Mouse (Mus musculus): Measurements from ENCODE around the gene Cbx1. TPM values are rescaled to one million over a fixed set of nuclear protein-coding genes. Genes with fewer than 3 reads are reported as not detected.

The Cbx1 gene
- polyA plus RNA-seq, 1 experiment: 52.3 TPM

DNA sequence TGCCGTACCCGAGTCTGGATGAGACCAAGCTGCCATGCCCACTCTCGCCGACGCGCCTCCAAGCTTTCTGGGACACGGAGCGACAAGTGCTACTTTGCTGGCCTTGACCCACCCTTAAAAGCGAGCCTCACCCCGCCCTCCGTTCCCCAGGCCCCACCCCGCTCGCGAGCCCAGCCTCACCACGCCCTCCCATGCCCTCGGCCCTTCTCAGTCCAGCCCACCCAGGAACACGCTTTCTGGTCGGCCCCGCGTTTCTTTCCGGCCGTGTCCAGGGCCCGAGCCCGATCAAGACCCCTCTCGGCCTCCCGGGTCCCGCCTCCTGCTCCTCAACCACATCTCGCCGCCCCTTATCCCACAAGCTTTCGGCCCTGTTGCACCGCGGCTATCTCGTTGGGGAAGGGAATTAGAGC is 40.5 kb downstream of the Cbx1 start:
- DNase-seq: peak; percentile 68
- H3K27ac ChIP-seq (ENCODE audit: control insufficient read depth, insufficient read depth, low read length): peak overlapping the region; percentile 15; the same call in 1 of the 2 replicates
- no peaks in the 10 kb centered on the region; the same call in 1 of the 2 replicates for H3K36me3 ChIP-seq (ENCODE audit: control insufficient read depth, insufficient read depth, low read length)
- H3K4me3 ChIP-seq (ENCODE audit: control insufficient read depth, insufficient read depth, low read length): peak overlapping the region; percentile 90
- TF ChIP-seq POLR2A (IDR thresholded peaks at IDR 0.05; ENCODE audit: control insufficient read depth, extremely low read depth, insufficient read depth, low read length, poor library complexity) (no peak), CTCF (IDR thresholded peaks at IDR 0.05; ENCODE audit: borderline replicate concordance, control insufficient read depth, extremely low read depth, insufficient read depth, low read length, poor library complexity) (no peak; the same call in 1 of the 2 replicates)
- no peaks in the 10 kb centered on the region for H3K27me3 ChIP-seq (ENCODE audit: control insufficient read depth, insufficient read depth, low read length)
- under 1% methylated on average over 33 of the region's 33 CpGs for WGBS
- peaks cover 7% of the 10 kb centered on the region for H3K4me1 ChIP-seq (replicated peaks; ENCODE audit: control insufficient read depth, insufficient read depth, low read length)

DNA sequence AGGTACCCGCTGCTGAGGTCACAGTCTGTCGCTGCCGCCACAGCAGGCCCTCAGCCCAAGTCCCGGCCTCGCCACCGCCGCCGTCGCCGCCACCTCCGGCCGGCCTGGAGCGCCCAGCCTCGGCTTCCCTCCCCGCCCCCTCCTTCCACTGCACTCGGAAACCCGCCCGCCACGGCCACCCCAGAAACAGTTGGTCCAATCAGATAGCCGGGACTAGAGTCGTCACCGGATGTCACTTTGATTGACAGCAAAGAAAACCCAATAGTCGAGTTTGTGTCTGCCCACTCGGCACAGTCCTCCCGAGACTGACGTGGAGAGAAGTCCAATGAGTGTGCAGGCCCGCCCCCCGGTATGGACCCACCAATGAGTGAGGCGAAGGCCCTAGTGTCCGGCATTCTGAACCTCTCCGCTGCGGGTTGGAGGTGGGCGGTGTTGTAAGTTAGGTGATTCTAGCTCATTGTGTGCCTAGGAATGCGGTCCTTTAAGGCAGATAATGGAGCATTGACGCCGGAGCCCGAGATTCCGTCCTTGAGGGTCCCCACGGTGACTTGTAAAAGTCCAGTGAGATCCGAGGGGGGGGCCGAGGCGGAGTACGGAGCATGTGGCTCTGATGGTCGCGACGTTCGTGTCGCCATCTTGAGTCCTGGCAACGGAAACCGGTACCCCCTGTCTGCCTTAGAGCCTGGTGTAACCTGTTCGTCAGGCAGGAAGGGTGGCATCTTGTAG is 41.0 kb downstream of the Cbx1 start, which contains the start of gene Nfe2l1:
TSS of gene Nfe2l1 (minus strand) at position 156 of the 726 bp plus-strand sequence.
- peak; percentile 99 for DNase-seq
- H3K36me3 ChIP-seq (ENCODE audit: control insufficient read depth, insufficient read depth, low read length): no peaks in the 10 kb centered on the region; the same call in 1 of the 2 replicates
- H3K4me3 ChIP-seq (ENCODE audit: control insufficient read depth, insufficient read depth, low read length): peak within 1 kb of the TSS; percentile 93
- no peaks in the 10 kb centered on the region for H3K27me3 ChIP-seq (ENCODE audit: control insufficient read depth, insufficient read depth, low read length)
- peaks cover 5% of the 10 kb centered on the region for H3K4me1 ChIP-seq (replicated peaks; ENCODE audit: control insufficient read depth, insufficient read depth, low read length)
- peak within 1 kb of the TSS; percentile 67 for H3K27ac ChIP-seq (ENCODE audit: control insufficient read depth, insufficient read depth, low read length)
- WGBS: under 1% methylated on average over 51 of the region's 51 CpGs
- peak; percentile 26; the same call in 1 of the 2 replicates for TF ChIP-seq CTCF (IDR thresholded peaks at IDR 0.05; ENCODE audit: borderline replicate concordance, control insufficient read depth, extremely low read depth, insufficient read depth, low read length, poor library complexity)
- peak; percentile 82 for TF ChIP-seq POLR2A (IDR thresholded peaks at IDR 0.05; ENCODE audit: control insufficient read depth, extremely low read depth, insufficient read depth, low read length, poor library complexity)

DNA sequence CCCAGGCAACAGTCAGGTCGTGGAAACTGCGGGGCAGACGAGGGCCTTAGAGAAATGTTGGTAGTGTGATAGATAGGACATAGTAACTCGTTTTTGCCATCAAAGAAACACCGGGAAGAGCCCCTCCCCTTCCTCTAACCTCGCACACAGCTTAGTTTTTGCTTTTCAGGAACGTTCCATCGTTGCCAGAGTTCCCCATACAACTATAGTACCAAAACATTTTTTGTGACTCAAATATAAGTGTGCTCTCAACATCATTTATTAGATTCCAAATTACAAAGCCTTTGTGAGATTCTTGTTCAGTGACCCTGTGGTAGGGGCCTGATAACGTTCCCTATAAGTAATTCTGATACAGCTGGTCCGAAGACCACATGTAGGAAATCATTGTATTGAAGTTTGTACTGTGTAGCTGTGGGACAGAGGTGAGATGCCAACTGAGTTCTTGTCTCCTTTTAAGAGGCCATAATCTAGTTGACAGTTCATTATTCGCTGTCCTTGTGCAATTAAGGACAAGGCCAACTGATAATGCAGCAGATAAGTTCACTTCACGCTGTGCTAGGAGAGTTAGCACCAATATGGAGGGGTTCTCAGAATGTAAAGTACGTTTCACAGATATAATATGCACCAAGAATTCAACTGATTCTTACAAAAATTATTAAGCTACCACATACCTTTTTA is 41.8 kb downstream of the Cbx1 start:
- 31% methylated on average over 13 of the region's 13 CpGs for WGBS
- Histone ChIP-seq H3K4me1 (replicated peaks; ENCODE audit: control insufficient read depth, insufficient read depth, low read length) (peaks cover 5% of the 10 kb centered on the region), H3K36me3 (ENCODE audit: control insufficient read depth, insufficient read depth, low read length) (no peaks in the 10 kb centered on the region; the same call in 1 of the 2 replicates), H3K27me3 (ENCODE audit: control insufficient read depth, insufficient read depth, low read length) (no peaks in the 10 kb centered on the region), H3K4me3 (ENCODE audit: control insufficient read depth, insufficient read depth, low read length) (peak overlapping the region; percentile 93), H3K27ac (ENCODE audit: control insufficient read depth, insufficient read depth, low read length) (peak overlapping the region; percentile 67; the same call in 1 of the 2 replicates)
- no peak for DNase-seq
- no peak for TF ChIP-seq POLR2A (IDR thresholded peaks at IDR 0.05; ENCODE audit: control insufficient read depth, extremely low read depth, insufficient read depth, low read length, poor library complexity)
- TF ChIP-seq CTCF (IDR thresholded peaks at IDR 0.05; ENCODE audit: borderline replicate concordance, control insufficient read depth, extremely low read depth, insufficient read depth, low read length, poor library complexity): no peak

DNA sequence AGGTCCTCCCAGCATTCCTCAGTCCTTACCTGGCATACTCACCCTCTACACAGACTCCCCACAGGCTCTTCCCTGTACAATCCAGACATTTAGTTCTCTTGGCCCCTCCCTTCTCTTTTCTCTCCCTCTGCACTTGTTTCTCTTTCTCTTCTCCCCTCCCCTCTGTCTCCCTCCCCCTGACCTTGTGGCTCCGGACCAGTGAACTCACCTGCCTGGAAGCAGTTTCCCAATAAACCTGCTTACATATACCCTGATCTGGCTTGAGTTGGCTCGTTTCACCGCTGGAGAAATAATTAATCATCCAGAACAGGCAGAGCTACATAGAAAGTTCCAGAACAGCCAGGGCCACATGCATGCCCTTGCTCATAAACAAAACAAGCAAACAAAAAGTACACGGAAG is 42.6 kb downstream of the Cbx1 start:
- Histone ChIP-seq H3K27me3 (ENCODE audit: control insufficient read depth, insufficient read depth, low read length) (no peaks in the 10 kb centered on the region), H3K27ac (ENCODE audit: control insufficient read depth, insufficient read depth, low read length) (no peak overlapping the region), H3K4me3 (ENCODE audit: control insufficient read depth, insufficient read depth, low read length) (no peak overlapping the region), H3K36me3 (ENCODE audit: control insufficient read depth, insufficient read depth, low read length) (no peaks in the 10 kb centered on the region; the same call in 1 of the 2 replicates), H3K4me1 (replicated peaks; ENCODE audit: control insufficient read depth, insufficient read depth, low read length) (peaks cover 5% of the 10 kb centered on the region)
- 95% methylated on average over 4 of the region's 4 CpGs for WGBS
- no peak for DNase-seq
- TF ChIP-seq CTCF (IDR thresholded peaks at IDR 0.05; ENCODE audit: borderline replicate concordance, control insufficient read depth, extremely low read depth, insufficient read depth, low read length, poor library complexity) (no peak), POLR2A (IDR thresholded peaks at IDR 0.05; ENCODE audit: control insufficient read depth, extremely low read depth, insufficient read depth, low read length, poor library complexity) (no peak)

DNA sequence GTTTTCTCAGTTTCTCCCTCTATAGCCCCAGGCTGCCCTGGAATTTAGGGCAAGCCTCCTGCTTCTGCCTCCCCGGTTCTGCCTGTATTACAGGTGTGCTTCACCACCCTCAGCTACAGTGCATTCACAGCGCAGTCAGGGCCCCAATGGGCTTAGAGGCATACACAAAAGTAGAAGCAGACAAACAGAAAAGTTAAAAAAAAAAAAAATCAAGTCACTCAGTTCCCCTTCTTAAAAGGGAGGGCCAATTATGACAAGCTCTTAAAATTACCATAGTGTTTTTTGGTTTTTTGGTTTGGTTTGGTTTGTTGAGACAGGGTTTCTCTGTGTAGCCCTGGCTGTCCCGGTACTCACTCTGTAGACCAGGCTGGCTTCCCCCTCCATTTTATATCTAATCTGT is 43.6 kb downstream of the Cbx1 start:
- Histone ChIP-seq H3K4me1 (replicated peaks; ENCODE audit: control insufficient read depth, insufficient read depth, low read length) (peaks cover 5% of the 10 kb centered on the region), H3K36me3 (ENCODE audit: control insufficient read depth, insufficient read depth, low read length) (no peaks in the 10 kb centered on the region; the same call in 1 of the 2 replicates), H3K27ac (ENCODE audit: control insufficient read depth, insufficient read depth, low read length) (no peak overlapping the region), H3K4me3 (ENCODE audit: control insufficient read depth, insufficient read depth, low read length) (no peak overlapping the region), H3K27me3 (ENCODE audit: control insufficient read depth, insufficient read depth, low read length) (no peaks in the 10 kb centered on the region)
- 93% methylated on average over 3 of the region's 3 CpGs for WGBS
- TF ChIP-seq CTCF (IDR thresholded peaks at IDR 0.05; ENCODE audit: borderline replicate concordance, control insufficient read depth, extremely low read depth, insufficient read depth, low read length, poor library complexity) (no peak), POLR2A (IDR thresholded peaks at IDR 0.05; ENCODE audit: control insufficient read depth, extremely low read depth, insufficient read depth, low read length, poor library complexity) (no peak)
- DNase-seq: no peak

DNA sequence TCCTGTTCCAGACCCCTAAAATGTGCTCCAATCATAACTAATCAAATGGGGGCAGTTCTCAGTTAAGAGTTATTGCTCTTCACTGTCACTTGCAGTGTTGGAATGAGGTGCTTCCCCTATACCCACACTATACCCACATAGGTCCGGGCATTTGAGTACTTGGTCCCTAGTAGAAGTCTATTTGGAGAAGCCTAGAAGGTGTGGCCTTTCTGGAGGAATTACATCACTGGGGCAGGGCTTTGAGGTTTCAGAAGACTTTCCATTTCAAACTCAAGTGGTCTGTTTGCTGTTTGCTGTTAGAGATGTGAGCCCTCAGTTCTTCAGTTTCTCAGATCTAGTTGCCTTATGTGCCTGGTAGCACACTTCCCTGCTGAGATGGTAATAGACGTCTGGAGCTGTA is 44.0 kb downstream of the Cbx1 start:
- Histone ChIP-seq H3K4me1 (replicated peaks; ENCODE audit: control insufficient read depth, insufficient read depth, low read length) (peaks cover 5% of the 10 kb centered on the region), H3K4me3 (ENCODE audit: control insufficient read depth, insufficient read depth, low read length) (no peak overlapping the region), H3K27ac (ENCODE audit: control insufficient read depth, insufficient read depth, low read length) (no peak overlapping the region), H3K27me3 (ENCODE audit: control insufficient read depth, insufficient read depth, low read length) (no peaks in the 10 kb centered on the region), H3K36me3 (ENCODE audit: control insufficient read depth, insufficient read depth, low read length) (no peaks in the 10 kb centered on the region)
- 61% methylated on average over 2 of the region's 2 CpGs for WGBS
- TF ChIP-seq POLR2A (IDR thresholded peaks at IDR 0.05; ENCODE audit: control insufficient read depth, extremely low read depth, insufficient read depth, low read length, poor library complexity) (no peak), CTCF (IDR thresholded peaks at IDR 0.05; ENCODE audit: borderline replicate concordance, control insufficient read depth, extremely low read depth, insufficient read depth, low read length, poor library complexity) (no peak)
- DNase-seq: no peak

Data from thymus, adult 2 months (tissue).